Mouse (Mus musculus) c-Kit-positive CD71-positive TER-119-negative erythroid progenitor cells, embryonic 14.5 days (primary cell): Measurements from ENCODE around the gene Gm5788.
A peak's percentile ranks its signal among the peaks of the same experiment; 100 is the strongest.
"Not testable (repeated sequence)": the region's sequence is repeated elsewhere in the genome, so short reads cannot be mapped to it uniquely, and the experiment has no call there.

Source experiments
- DNase-seq: peaks from one replicate; pipeline ENCODE4 v3.0.0-alpha.2; 2013; ENCODE audit warnings: low read depth

Gene Gm5788

GRCm38 (mm10) chr12:87494421-87494820 lies at the start of gene Gm5788:
TSS of gene Gm5788 (plus strand) at chr12:87494721.
- not testable (repeated sequence) for DNase-seq

GRCm38 (mm10) chr12:87449456-87449855 lies 45.1 kb upstream of the Gm5788 start:
- DNase-seq, result no peak

GRCm38 (mm10) chr12:87464678-87465297 lies 29.7 kb upstream of the Gm5788 start:
- peak; percentile 62 for DNase-seq

DNA sequence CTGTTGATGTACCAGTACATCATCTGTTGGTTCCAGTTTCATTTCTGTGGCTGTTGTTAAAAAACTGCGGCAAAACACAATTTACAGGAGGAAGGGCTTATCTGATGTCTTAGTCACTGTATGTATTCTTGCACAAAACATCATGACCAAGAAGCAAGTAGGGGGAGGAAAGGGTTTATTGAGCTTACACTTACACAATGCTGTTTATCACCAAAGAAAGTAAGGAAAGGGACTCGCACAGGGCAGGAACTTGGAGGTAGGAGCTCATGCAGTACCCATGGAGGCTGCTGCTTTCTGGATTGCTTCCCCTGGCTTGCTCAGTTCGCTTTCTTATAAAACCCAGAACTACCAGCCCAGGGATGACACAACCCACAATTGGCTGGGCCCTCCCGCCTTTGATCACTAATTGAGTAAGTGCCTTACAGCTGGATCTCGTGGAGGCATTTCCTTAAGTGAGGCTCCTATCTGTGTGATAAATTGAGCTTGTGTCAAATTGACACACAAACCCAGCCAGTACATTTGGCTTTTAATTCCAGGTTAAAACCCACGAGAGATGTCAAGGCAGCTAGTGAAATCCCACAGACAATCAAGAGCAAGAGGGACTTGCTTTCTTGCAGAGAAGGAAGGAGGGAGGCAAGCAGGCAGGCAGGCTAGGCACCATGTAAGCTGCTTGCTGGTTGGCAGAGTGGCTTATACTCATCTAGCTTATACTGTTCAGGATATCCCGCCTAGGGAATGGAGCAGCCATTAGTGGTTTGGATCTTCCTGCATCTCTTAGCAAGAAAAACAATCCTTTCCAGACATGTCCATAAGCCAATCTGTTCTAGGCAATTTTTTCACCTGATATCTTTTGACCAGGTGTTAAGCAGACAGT lies 24.0 kb upstream of the Gm5788 start:
- no peak for DNase-seq

DNA sequence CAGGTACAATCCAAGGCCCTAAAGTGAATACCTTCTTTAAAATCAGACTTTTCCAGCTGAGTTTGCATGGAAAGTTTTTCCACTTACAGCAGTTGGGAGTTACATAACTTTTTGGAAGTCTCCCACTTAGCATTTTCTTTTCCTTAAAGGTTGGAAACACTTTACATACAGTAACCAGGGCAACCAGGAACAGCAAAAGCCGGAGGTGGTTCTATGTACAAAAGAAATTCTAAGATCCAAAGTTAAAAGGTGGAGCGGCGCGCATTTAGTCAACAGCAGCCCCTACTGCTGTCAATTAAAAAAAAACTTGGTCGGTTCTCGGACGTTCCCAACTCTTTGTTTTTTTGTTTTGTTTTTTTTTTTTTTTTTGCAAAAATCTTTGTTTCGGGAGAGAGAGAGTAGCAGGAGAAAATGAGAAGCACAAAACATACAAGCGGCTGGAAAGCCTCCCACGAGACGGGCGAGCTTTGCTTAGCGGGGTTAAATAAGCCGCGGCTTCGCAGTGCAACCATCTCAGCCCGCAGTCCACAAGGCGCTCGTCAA lies 23.0 kb upstream of the Gm5788 start:
- DNase-seq, result peak; percentile 16

DNA sequence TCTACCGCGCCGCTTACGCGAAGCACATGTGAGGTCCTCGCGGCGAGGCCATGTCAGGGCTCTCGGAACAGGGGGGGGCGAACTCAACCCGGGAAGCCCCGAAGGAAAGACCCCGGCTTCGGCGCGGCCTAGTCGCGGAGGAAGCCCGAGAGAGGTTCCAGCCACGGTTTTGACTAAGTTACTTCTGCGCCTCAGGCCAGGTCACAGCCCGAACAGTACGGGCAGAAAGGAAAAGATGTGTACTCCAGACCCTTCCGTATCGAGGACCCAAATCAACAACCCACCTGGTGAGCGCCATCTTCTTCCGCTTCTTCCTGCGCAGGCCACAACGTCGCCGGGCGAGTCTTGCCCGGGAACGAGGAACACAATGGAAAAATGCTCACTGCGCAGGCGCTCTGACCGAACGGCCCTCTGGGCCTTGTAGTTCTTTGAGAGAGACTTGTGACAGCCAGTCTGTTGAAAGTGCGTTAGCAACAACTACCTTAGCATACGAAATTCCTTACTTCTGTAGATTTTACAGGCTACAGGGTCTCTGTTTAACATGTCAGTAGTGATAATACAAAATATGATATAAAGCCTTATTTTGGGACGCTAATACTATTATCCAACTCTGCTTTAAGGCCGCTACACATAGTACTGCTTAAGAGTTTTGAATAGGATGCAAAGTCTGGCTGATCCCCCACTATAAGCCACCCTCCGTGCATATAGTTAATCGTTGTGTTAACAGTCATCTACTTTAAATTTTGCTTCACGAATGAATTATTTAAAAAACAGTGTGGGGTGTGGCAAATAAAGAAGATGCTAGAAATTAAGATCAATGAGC lies 22.3 kb upstream of the Gm5788 start, which contains the start of gene Snw1:
Gene Snw1 (minus strand): TSS at position 311 of the 823 bp plus-strand sequence.
- peak; percentile 95 for DNase-seq

DNA sequence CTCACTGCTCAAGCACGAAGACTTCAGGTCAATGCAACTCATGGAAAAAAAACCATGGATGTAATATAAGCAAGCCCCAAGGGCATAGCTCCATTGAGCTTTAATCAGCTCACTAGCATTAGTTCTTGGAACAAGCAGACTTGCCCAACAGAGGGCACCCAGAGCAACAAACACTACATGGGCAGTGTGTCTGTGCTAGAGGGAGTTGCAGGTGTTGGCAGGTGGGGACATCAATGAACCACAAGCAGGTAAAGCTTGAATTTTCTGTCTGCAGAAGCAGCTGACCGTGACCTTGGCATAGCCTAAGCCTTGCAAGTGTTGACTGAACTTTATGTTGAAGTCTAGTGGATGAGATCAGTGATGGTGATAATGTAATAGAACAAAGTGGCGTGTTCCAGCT lies 19.8 kb upstream of the Gm5788 start:
- no peak for DNase-seq

DNA sequence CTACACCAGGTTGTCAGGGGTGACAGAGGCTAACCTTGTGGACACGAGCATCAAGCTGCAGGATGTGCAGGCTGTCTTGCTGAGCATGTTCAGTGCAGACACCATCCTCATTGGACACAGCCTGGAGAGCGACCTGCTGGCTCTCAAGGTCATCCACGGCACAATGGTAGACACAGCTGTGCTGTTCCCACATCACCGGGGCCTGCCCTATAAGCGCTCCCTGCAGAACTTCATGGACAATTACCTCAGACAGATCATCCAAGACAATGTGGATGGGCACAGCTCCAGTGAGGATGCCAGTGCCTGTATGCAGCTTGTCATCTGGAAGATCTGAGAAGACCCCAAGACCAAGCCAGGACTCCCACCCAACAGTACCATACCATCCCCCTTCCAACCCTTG lies 12.0 kb upstream of the Gm5788 start:
- not testable (repeated sequence) for DNase-seq

GRCm38 (mm10) chr12:87488683-87489082 lies 5.8 kb upstream of the Gm5788 start:
- DNase-seq, result not testable (repeated sequence)

DNA sequence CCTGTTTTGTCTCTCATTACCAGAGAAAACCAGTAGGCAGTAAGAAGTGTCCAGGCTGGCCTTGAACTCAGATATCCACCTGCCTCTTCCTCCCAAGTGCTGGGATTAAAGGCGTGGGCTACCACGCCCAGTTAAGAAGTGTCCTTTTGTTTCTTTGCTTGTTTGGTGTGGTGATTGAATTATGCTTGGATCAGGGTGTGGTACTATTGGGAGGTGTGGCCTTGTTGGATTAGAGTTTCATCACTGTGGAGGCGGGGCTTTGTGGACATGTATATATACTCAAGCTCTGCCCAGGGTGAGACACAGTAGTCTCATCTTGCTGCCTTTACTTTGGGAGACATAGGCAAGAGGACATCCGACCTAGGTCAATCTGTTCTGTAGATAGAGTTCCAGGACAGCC lies 19.5 kb downstream of the Gm5788 start, which contains the start of gene Gm8300:
Gene Gm8300 (plus strand): TSS at position 301 of the 400 bp plus-strand sequence.
- not testable (repeated sequence) for DNase-seq

GRCm38 (mm10) chr12:87519616-87520015 lies 25.1 kb downstream of the Gm5788 start:
- not testable (repeated sequence) for DNase-seq

DNA sequence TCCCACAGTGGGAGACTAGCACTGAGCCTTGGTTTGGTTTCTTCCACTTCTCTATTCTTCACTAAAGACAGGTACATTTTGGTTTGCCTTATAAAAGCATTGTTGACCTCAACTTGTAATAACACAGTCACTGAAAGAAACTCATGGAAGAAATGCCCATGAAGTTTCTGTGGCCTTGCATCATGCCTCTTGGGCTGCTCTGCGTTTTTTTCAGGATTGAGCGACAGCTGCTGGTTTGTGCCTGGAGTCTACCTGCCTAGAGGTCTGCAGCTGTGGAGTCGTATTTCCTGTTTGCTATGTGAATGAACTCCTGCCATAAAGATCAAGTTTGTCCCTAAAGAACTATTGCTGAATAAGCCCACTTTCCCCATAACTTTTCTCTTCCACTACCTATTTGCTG lies 49.4 kb downstream of the Gm5788 start:
- DNase-seq, result no peak
